Mouse (Mus musculus): ENCODE measurements around the gene Tra2b.

GRCm38 (mm10) chr16:22263124-22263523, 2.7 kb downstream of the Tra2b start:
- TF ChIP-seq EP300 (IDR thresholded peaks at IDR 0.05; ENCODE audit: low read length) = no peak
- TF ChIP-seq JUN (IDR thresholded peaks at IDR 0.05; ENCODE audit: insufficient read depth, low read depth, low read length) = no peak
- no peak for TF ChIP-seq NRF1 (IDR thresholded peaks at IDR 0.05; ENCODE audit: low read depth, low read length)
- TF ChIP-seq CTCF (conservative IDR thresholded peaks at IDR 0.05 in 1 of 2, IDR thresholded peaks at IDR 0.05 in 1 of 2; ENCODE audit: low read depth in 2 of 2, low read length in 2 of 2) = no peak
- TF ChIP-seq HCFC1 (IDR thresholded peaks at IDR 0.05; ENCODE audit: low read depth, low read length) = no peak
- no peak for TF ChIP-seq JUND (conservative IDR thresholded peaks at IDR 0.05; ENCODE audit: low read depth, low read length)

All from CH12.LX (cell line).